Mouse (Mus musculus) embryonic facial prominence, embryonic 15.5 days (tissue): Measurements from ENCODE around the gene Malsu1. TPM values are rescaled to one million over a fixed set of nuclear protein-coding genes. Genes with fewer than 3 reads are reported as not detected.

Experiments
- polyA plus RNA-seq: library from polyadenylated mRNA; unstranded; fragments of >200 nt; fragmentation: Nextera tagmentation; extraction: Ambion mirVana; gene quantifications from 2 replicates; pipeline ENCODE4 v1.2.1, GENCODE M21; 2015

Malsu1 gene
- polyA plus RNA-seq, 1 experiment from 2014 or later = 58.3 TPM

Other genes with a start within 250 kb of the Malsu1 start
- gene Tmem176a, start 232.9 kb upstream of the Malsu1 start, polyA plus RNA-seq = 64.4 and 77.8 TPM in 2 replicates
- gene Tmem176b, start 232.3 kb upstream of the Malsu1 start, polyA plus RNA-seq = 212 and 224 TPM in 2 replicates
- gene Aoc1, start 200.9 kb upstream of the Malsu1 start, polyA plus RNA-seq = 0.23 TPM in 1 of 2 replicates, not detected in the other
- gene 1600015I10Rik, start 143.9 kb upstream of the Malsu1 start, polyA plus RNA-seq = not detected in 2 replicates
- not detected in 2 replicates for gene Doxl2, start 98.8 kb upstream of the Malsu1 start, polyA plus RNA-seq
- not detected in 2 replicates for gene Svs1, start 86.9 kb upstream of the Malsu1 start, polyA plus RNA-seq
- 2.9 and 4.0 TPM in 2 replicates for gene Gpnmb, start 37.2 kb upstream of the Malsu1 start, polyA plus RNA-seq
- gene Igf2bp3, start 141.2 kb downstream of the Malsu1 start, polyA plus RNA-seq = 46.1 and 48.8 TPM in 2 replicates
- 99.6 and 104 TPM in 2 replicates for gene Tra2a, start 190.2 kb downstream of the Malsu1 start, polyA plus RNA-seq
- 9.2 and 10.3 TPM in 2 replicates for gene Ccdc126, start 245.5 kb downstream of the Malsu1 start, polyA plus RNA-seq